Mouse (Mus musculus): ENCODE measurements around the gene Cfap97d1. TPM values are rescaled to one million over a fixed set of nuclear protein-coding genes. Genes with fewer than 3 reads are reported as not detected.
A peak's percentile ranks its signal among the peaks of the same experiment; 100 is the strongest.

Gene Cfap97d1
- polyA plus RNA-seq, 1 experiment from 2014 or later, result not detected

DNA sequence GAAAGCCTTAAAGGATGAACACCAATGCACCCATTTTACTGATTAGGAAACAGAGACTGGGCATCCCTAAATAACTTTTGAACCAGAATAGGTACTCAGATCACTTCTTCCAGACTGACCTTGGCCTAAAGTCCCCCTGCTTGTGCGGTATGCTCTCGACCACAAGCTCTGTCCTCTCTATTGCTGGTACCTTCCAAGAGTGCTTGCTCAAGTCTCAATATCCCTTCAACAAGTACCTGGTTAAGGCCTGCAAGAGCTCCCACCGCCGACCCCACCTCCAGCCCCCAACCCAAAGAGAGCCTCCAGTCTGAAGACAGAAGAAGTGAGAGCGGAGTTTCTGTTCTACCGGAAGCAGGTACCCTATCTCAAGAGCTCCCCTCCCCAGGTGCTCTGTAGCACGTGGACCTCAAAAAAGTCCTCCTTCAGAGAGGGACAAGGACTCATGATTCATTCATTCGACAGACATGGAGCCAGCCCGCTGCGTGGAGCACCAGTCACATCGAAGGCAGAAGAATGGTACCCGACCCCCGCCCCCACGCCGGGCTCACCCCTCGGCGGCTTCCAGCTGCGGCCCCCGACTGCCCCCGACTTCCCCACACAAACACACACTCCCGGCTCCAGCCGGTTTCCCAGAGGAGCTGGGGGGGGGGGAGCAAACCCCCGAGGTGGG is 42.0 kb downstream of the Cfap97d1 start:
- 3% methylated on average over 22 of the region's 23 CpGs for WGBS

DNA sequence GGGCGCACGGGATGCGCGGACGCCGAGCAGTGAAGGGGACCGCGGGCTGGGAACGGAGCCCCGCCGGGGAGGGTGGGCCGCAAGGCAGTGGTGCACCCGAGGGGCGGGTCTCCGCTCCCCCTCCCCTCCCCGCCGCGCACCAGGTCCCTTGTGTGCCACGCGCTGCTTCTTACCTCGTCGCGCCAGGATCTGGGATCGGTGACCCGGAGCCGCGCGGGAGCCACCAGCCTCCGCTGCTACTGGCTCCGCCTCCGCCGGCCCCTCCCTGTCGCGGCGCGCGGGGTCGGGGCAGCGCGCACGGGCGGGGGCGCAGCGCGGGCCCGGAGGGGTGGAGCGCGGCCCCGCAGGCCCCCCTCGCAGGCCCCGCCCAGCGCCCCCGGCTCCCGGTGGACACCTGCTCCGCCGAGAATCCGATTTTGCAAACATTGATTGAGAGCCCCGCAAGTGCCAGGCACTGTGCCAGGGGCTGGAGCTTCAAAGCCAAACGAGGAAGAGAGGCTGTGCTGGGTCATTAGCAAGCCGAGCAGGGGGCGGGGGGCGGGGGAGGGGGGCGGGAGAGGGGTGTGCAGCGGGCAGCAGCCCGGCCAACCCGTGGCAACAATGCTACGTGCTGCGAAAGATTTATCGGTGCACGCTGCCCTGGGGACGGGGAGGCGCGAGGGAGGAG is 42.7 kb downstream of the Cfap97d1 start:
- peak overlapping the region; percentile 85 for H3K9ac ChIP-seq
- H3K27me3 ChIP-seq (ENCODE audit: control insufficient read depth, insufficient read depth, low read length), result no peaks in the 10 kb centered on the region
- ATAC-seq (ENCODE audit: low FRiP score) (peak; percentile 92), DNase-seq (ENCODE audit: low spot score) (peak; percentile 82)
- H3K4me1 ChIP-seq (replicated peaks; ENCODE audit: control insufficient read depth, insufficient read depth, low read length), result peaks cover 32% of the 10 kb centered on the region
- peak overlapping the region; percentile 85 for H3K27ac ChIP-seq
- 2% methylated on average over 45 of the region's 73 CpGs for WGBS
- peak overlapping the region; percentile 79 for H3K4me3 ChIP-seq (replicated peaks; ENCODE audit: low read length)
- H3K4me2 ChIP-seq (replicated peaks), result peak overlapping the region; percentile 75
- H3K36me3 ChIP-seq (replicated peaks; ENCODE audit: control insufficient read depth, insufficient read depth), result peaks cover 9% of the 10 kb centered on the region
- H3K9me3 ChIP-seq (ENCODE audit: control insufficient read depth, low read length), result no peaks in the 10 kb centered on the region

More for the DNA sequence above, 42.0 kb downstream of the Cfap97d1 start:
- Histone ChIP-seq H3K9ac (peak overlapping the region; percentile 85), H3K9me3 (ENCODE audit: control insufficient read depth, low read length) (no peaks in the 10 kb centered on the region), H3K4me3 (replicated peaks; ENCODE audit: low read length) (peak overlapping the region; percentile 79), H3K4me2 (replicated peaks) (peak overlapping the region; percentile 75), H3K4me1 (replicated peaks; ENCODE audit: control insufficient read depth, insufficient read depth, low read length) (peaks cover 32% of the 10 kb centered on the region), H3K36me3 (replicated peaks; ENCODE audit: control insufficient read depth, insufficient read depth) (peaks cover 14% of the 10 kb centered on the region), H3K27ac (peak overlapping the region; percentile 85), H3K27me3 (ENCODE audit: control insufficient read depth, insufficient read depth, low read length) (no peaks in the 10 kb centered on the region)
- DNase-seq (ENCODE audit: low spot score), result no peak
- ATAC-seq (ENCODE audit: low FRiP score), result no peak; the same call in 1 of the 2 replicates

DNA sequence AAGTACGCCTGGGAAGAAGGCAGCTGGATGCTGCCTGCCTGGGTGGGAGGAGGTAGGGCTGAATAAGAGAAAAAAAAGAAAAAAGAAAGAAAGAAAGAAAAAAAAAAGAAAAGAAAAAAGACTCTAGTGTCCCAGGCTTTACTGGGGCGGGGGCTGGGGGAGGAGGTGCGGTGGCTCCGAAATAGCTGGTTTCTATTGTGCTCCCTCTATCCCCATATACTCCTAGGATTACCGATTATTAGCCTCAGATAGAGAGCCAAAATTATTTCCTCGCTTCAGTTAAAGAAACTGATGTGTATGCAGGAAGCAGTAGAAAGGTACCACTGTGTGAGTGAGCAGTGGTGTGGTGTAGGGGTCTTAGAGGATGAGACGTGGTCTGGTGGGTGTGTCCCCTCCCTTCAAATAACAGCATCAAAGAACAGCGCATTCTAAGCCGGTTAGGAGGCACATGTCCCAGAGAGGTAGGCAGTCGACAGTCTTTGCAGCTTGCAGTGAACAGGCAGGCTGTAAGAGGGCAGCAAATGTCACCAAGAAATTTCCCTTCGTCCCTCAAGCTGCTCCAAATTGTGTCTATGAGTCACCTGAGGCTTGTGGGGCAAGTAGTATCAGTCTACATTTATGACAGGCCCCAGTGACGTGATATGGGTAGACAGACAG is 43.4 kb downstream of the Cfap97d1 start:
- H3K4me2 ChIP-seq (replicated peaks), result peak overlapping the region; percentile 75
- peak overlapping the region; percentile 85 for H3K27ac ChIP-seq
- WGBS, result 5% methylated on average over 12 of the region's 12 CpGs
- H3K4me1 ChIP-seq (replicated peaks; ENCODE audit: control insufficient read depth, insufficient read depth, low read length), result peaks cover 32% of the 10 kb centered on the region
- no peaks in the 10 kb centered on the region for H3K9me3 ChIP-seq (ENCODE audit: control insufficient read depth, low read length)
- peak overlapping the region; percentile 85 for H3K9ac ChIP-seq
- H3K36me3 ChIP-seq (replicated peaks; ENCODE audit: control insufficient read depth, insufficient read depth), result peaks cover 6% of the 10 kb centered on the region
- H3K27me3 ChIP-seq (ENCODE audit: control insufficient read depth, insufficient read depth, low read length), result no peaks in the 10 kb centered on the region
- DNase-seq (ENCODE audit: low spot score) (peak; percentile 42), ATAC-seq (ENCODE audit: low FRiP score) (0 out of 2 replicates have a peak, but pooled peaks have one; percentile 7)
- H3K4me3 ChIP-seq (replicated peaks; ENCODE audit: low read length), result peak overlapping the region; percentile 79

- Histone ChIP-seq H3K9me3 (ENCODE audit: control insufficient read depth, low read length) (no peaks in the 10 kb centered on the region), H3K4me2 (replicated peaks) (peak within 1 kb of the TSS; percentile 75), H3K4me3 (replicated peaks; ENCODE audit: low read length) (peak within 1 kb of the TSS; percentile 79), H3K27me3 (ENCODE audit: control insufficient read depth, insufficient read depth, low read length) (no peaks in the 10 kb centered on the region), H3K9ac (peak within 1 kb of the TSS; percentile 85), H3K27ac (peak within 1 kb of the TSS; percentile 85), H3K36me3 (replicated peaks; ENCODE audit: control insufficient read depth, insufficient read depth) (peaks cover 1% of the 10 kb centered on the region), H3K4me1 (replicated peaks; ENCODE audit: control insufficient read depth, insufficient read depth, low read length) (peaks cover 32% of the 10 kb centered on the region)
- ATAC-seq (ENCODE audit: low FRiP score), result no peak
- DNase-seq (ENCODE audit: low spot score), result no peak
- WGBS, result 64% methylated on average over 6 of the region's 6 CpGs
These were observed 44.2 kb downstream of the Cfap97d1 start, which contains the start of gene Mpp3 for GRCm38 (mm10) chr11:102028087-102028816. Mpp3 (minus strand) TSS chr11:102028461.

GRCm38 (mm10) chr11:102029304-102029703 is 45.2 kb downstream of the Cfap97d1 start:
- DNase-seq (ENCODE audit: low spot score) (no peak), ATAC-seq (ENCODE audit: low FRiP score) (no peak)
- Histone ChIP-seq H3K27ac (no peak overlapping the region), H3K9me3 (ENCODE audit: control insufficient read depth, low read length) (no peaks in the 10 kb centered on the region), H3K4me1 (replicated peaks; ENCODE audit: control insufficient read depth, insufficient read depth, low read length) (peaks cover 32% of the 10 kb centered on the region), H3K27me3 (ENCODE audit: control insufficient read depth, insufficient read depth, low read length) (no peaks in the 10 kb centered on the region), H3K4me3 (replicated peaks; ENCODE audit: low read length) (no peak overlapping the region), H3K36me3 (replicated peaks; ENCODE audit: control insufficient read depth, insufficient read depth) (no peaks in the 10 kb centered on the region), H3K4me2 (replicated peaks) (no peak overlapping the region), H3K9ac (no peak overlapping the region)
- 85% methylated on average over 4 of the region's 4 CpGs for WGBS

DNA sequence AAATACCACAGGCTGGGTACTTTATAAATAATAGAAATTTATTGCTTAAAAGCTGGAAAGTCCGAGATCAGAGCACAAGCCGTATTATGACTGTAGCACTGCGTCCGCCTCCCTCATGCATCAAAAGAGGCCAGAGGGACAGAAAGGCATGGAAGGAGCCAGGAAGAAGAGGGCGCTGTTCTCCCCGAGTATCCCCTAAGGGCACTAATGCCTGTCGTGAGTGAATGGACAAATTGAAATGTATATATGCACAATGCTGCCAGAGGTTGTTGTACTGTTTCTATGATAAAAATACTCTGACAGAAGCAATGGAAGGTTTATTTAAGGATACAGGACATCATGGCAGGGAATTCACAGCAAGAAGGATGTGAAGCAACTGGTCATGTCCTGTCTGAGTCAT is 45.9 kb downstream of the Cfap97d1 start:
- Histone ChIP-seq H3K9ac (no peak overlapping the region), H3K36me3 (replicated peaks; ENCODE audit: control insufficient read depth, insufficient read depth) (no peaks in the 10 kb centered on the region), H3K9me3 (ENCODE audit: control insufficient read depth, low read length) (no peaks in the 10 kb centered on the region), H3K27me3 (ENCODE audit: control insufficient read depth, insufficient read depth, low read length) (no peaks in the 10 kb centered on the region), H3K27ac (no peak overlapping the region), H3K4me2 (replicated peaks) (no peak overlapping the region), H3K4me3 (replicated peaks; ENCODE audit: low read length) (no peak overlapping the region), H3K4me1 (replicated peaks; ENCODE audit: control insufficient read depth, insufficient read depth, low read length) (peaks cover 27% of the 10 kb centered on the region)
- ATAC-seq (ENCODE audit: low FRiP score) (no peak), DNase-seq (ENCODE audit: low spot score) (no peak)
- 24% methylated on average over 7 of the region's 7 CpGs for WGBS

GRCm38 (mm10) chr11:102031149-102031548 is 47.1 kb downstream of the Cfap97d1 start:
- 72% methylated on average over 7 of the region's 7 CpGs for WGBS
- H3K9me3 ChIP-seq (ENCODE audit: control insufficient read depth, low read length), result no peaks in the 10 kb centered on the region
- no peak overlapping the region for H3K4me2 ChIP-seq (replicated peaks)
- no peaks in the 10 kb centered on the region for H3K27me3 ChIP-seq (ENCODE audit: control insufficient read depth, insufficient read depth, low read length)
- H3K4me3 ChIP-seq (replicated peaks; ENCODE audit: low read length), result no peak overlapping the region
- H3K36me3 ChIP-seq (replicated peaks; ENCODE audit: control insufficient read depth, insufficient read depth), result no peaks in the 10 kb centered on the region
- H3K27ac ChIP-seq, result no peak overlapping the region
- ATAC-seq (ENCODE audit: low FRiP score), result no peak
- H3K9ac ChIP-seq, result no peak overlapping the region
- DNase-seq (ENCODE audit: low spot score), result no peak
- H3K4me1 ChIP-seq (replicated peaks; ENCODE audit: control insufficient read depth, insufficient read depth, low read length), result peaks cover 15% of the 10 kb centered on the region

DNA sequence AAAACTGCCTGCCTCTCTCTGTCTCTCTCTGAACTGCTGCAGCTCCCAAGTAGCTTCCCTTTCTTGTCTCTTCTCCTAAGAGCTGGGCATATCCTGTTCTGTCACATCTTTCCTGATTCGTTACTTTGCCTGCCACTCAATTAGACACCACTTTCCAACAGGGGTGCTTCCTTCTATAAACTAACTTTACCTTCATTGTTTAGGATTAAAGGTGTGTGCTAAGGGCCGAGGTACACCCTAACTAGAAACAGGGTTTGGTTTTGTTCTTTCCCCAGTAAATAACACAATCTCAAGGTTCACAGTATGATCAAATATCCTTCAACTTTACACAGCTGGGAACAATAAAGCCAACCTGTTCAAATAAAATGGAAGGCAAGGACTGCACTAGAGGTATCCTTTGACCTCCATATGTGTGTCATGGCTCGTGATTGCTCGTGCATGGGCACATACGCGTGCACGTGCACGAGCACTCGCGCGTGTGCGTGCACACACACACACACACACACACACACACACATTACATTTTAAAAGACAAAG is 49.0 kb downstream of the Cfap97d1 start:
- Histone ChIP-seq H3K4me1 (replicated peaks; ENCODE audit: control insufficient read depth, insufficient read depth, low read length) (peaks cover 3% of the 10 kb centered on the region), H3K36me3 (replicated peaks; ENCODE audit: control insufficient read depth, insufficient read depth) (no peaks in the 10 kb centered on the region), H3K27me3 (ENCODE audit: control insufficient read depth, insufficient read depth, low read length) (no peaks in the 10 kb centered on the region), H3K4me3 (replicated peaks; ENCODE audit: low read length) (no peak overlapping the region), H3K9ac (no peak overlapping the region), H3K9me3 (ENCODE audit: control insufficient read depth, low read length) (no peaks in the 10 kb centered on the region), H3K27ac (no peak overlapping the region), H3K4me2 (replicated peaks) (no peak overlapping the region)
- WGBS, result 93% methylated on average over 12 of the region's 12 CpGs
- no peak for DNase-seq (ENCODE audit: low spot score)
- no peak for ATAC-seq (ENCODE audit: low FRiP score)

All from hindbrain, embryonic 14.5 days (tissue).